Mouse (Mus musculus) ES-E14 (cell line): Measurements from ENCODE around the gene Slc35e3. TPM values are rescaled to one million over a fixed set of nuclear protein-coding genes. Genes with fewer than 3 reads are reported as not detected.
"Not testable (repeated sequence)": the region's sequence is repeated elsewhere in the genome, so short reads cannot be mapped to it uniquely, and the experiment has no call there.

Source experiments
- DNase-seq: peaks from one replicate; pipeline ENCODE4 v3.0.0-alpha.2; 2013; ENCODE audit warnings: low read depth, low spot score
- H3K27ac ChIP-seq: 2 replicates; pipeline ENCODE4 v1.5.1; 2012; ENCODE audit warnings: low read depth, mild to moderate bottlenecking, low read length, moderate library complexity, mixed read lengths; ENCODE audit not compliant: poor library complexity, insufficient read depth, severe bottlenecking
- H3K36me3 ChIP-seq: 2 replicates; pipeline ENCODE4 v1.6.1; 2012; ENCODE audit warnings: mild to moderate bottlenecking, low read length, moderate library complexity, mixed read lengths; ENCODE audit not compliant: control insufficient read depth, poor library complexity, insufficient read depth, severe bottlenecking
- H3K4me1 ChIP-seq, 2 experiments: fragments of 150-350 bp in 1 of 2; sonication (generic) in 1 of 2; 2 replicates each; pipeline ENCODE4 v1.6.1; 2012; ENCODE audit warnings: low read length in 2 of 2, mild to moderate bottlenecking in 1 of 2, mixed read lengths in 1 of 2; ENCODE audit not compliant: control insufficient read depth in 2 of 2, insufficient read depth in 2 of 2, poor library complexity in 1 of 2
- H3K4me3 ChIP-seq, 2 experiments: fragments of 150-350 bp in 1 of 2; sonication (generic) in 1 of 2; 2 replicates each; pipeline ENCODE4 v1.5.1; 2012; ENCODE audit warnings: low read length in 2 of 2, low read depth in 1 of 2, mild to moderate bottlenecking in 1 of 2, mixed read lengths in 1 of 2; ENCODE audit not compliant: insufficient read depth in 1 of 2, poor library complexity in 1 of 2, severe bottlenecking in 1 of 2
- H3K9ac ChIP-seq: 2 replicates; pipeline ENCODE4 v1.6.1; 2012; ENCODE audit warnings: low read depth, mild to moderate bottlenecking, low read length, mixed read lengths; ENCODE audit not compliant: poor library complexity, insufficient read depth, severe bottlenecking
- H3K9me3 ChIP-seq: fragments of 150-350 bp; sonication (generic); 2 replicates; pipeline ENCODE4 v1.6.1; 2012; ENCODE audit warnings: low read depth, mild to moderate bottlenecking, low read length; ENCODE audit not compliant: control insufficient read depth, insufficient read depth
- CHD2 ChIP-seq: IDR thresholded peaks from 2 replicates; pipeline ENCODE4 v1.6.1; 2014; ENCODE audit warnings: mild to moderate bottlenecking, low read depth, low read length, inconsistent platforms
- HCFC1 ChIP-seq: IDR thresholded peaks from 2 replicates; pipeline ENCODE4 v1.6.1; 2012; ENCODE audit warnings: low read length, inconsistent platforms, borderline replicate concordance; ENCODE audit not compliant: insufficient read depth
- MAFK ChIP-seq: IDR thresholded peaks from 2 replicates; pipeline ENCODE4 v1.6.1; 2014; ENCODE audit warnings: mild to moderate bottlenecking, low read depth, low read length, inconsistent platforms; ENCODE audit not compliant: insufficient read depth
- ZC3H11A ChIP-seq: IDR thresholded peaks from 2 replicates; pipeline ENCODE4 v1.6.1; 2012; ENCODE audit warnings: low read depth, mild to moderate bottlenecking, inconsistent platforms, low read length, borderline replicate concordance
- ZNF384 ChIP-seq: IDR thresholded peaks from 2 replicates; pipeline ENCODE4 v1.6.1; 2012; ENCODE audit warnings: low read depth, low read length, inconsistent platforms
- in situ Hi-C, 2 experiments: fragments of 600-800 bp; cut with MboI; formaldehyde crosslinking; loops; one replicate each; pipeline ENCODE4 v1.15.1; 2025; ENCODE audit warnings: low sequenced_read_pairs in 2 of 2, inconsistent platforms in 1 of 2; ENCODE audit not compliant: unreplicated experiment in 2 of 2
- total RNA-seq: library from RNA; depleted of rRNA; stranded (reverse); fragments of 300-350 nt; gene quantifications from 2 replicates; pipeline ENCODE4 v1.2.3, GENCODE M21; 2012

Slc35e3 gene
- total RNA-seq, 1 experiment, result 16.3 TPM

- H3K27ac ChIP-seq, result no peak overlapping the region
- H3K4me3 ChIP-seq, result no peak overlapping the region
- TF ChIP-seq CHD2 (no peak), HCFC1 (no peak), ZNF384 (no peak), ZC3H11A (no peak), MAFK (no peak)
- H3K9me3 ChIP-seq, result no peaks in the 10 kb centered on the region
- no peak overlapping the region for H3K9ac ChIP-seq
- H3K4me1 ChIP-seq, result no peaks in the 10 kb centered on the region
- in situ Hi-C loops, result no loop called here
- no peak for DNase-seq
- peaks cover 63% of the 10 kb centered on the region for H3K36me3 ChIP-seq
These were observed 14.7 kb upstream of the Slc35e3 start for GRCm38 (mm10) chr10:117760831-117761335.

GRCm38 (mm10) chr10:117759844-117760630, 13.9 kb upstream of the Slc35e3 start:
- Histone ChIP-seq H3K4me1 (no peaks in the 10 kb centered on the region), H3K9me3 (no peaks in the 10 kb centered on the region), H3K27ac (no peak overlapping the region), H3K9ac (no peak overlapping the region), H3K4me3 (no peak overlapping the region), H3K36me3 (peaks cover 59% of the 10 kb centered on the region)
- no peak for DNase-seq
- TF ChIP-seq ZC3H11A (no peak), CHD2 (no peak), HCFC1 (no peak), MAFK (no peak), ZNF384 (no peak)
- in situ Hi-C loops, result no loop called here

DNA sequence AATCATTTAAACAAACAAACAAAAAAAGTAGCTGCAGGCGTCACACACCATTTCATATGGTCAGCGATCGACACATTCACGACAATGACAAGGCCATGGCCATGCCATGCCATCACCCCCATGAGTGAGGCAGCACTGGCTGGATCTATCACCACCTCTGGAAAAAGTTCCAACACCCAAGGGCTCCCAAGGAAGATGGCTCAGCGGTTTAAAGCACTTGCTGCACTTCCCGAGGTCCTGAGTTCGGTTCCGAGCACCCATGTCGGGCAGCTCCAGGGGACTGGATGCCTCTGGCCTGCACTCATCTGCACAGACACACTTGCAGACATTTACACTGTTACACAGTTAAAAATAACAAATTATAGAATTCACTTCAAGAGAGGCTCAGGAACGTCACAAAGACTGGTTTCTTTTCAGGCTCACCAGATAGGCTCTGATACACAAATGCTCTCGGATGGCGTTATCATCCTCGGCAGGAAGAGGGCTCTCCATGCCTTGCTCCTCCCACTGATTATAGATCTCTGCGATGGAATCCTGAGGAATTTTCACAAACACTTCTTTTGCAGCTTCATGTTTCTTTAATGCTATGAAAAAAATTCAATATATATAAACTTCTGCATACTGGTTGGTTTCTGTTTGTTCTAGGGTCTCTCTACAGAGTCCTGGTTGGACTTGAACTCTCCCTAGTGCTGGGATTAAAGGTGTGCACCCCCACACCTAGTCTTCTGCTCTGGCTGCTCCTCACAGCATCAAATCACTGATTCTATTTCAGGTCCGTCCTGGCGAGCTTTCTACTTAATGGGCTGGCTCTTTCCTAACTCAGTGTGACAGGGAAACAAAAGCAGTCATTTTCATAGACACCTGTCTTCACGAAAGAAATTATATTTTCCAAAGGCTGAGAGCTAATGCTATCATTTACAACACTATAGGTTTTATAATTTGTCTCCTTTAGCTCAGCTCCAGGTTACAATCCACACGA, 12.9 kb upstream of the Slc35e3 start:
- in situ Hi-C loops, result no loop called here
- Histone ChIP-seq H3K9ac (no peak overlapping the region), H3K36me3 (peaks cover 56% of the 10 kb centered on the region), H3K27ac (no peak overlapping the region), H3K9me3 (no peaks in the 10 kb centered on the region), H3K4me3 (no peak overlapping the region), H3K4me1 (no peaks in the 10 kb centered on the region)
- no peak for TF ChIP-seq ZC3H11A
- TF ChIP-seq ZNF384, result no peak
- TF ChIP-seq HCFC1, result no peak
- no peak for TF ChIP-seq MAFK
- TF ChIP-seq CHD2, result no peak
- DNase-seq, result no peak

DNA sequence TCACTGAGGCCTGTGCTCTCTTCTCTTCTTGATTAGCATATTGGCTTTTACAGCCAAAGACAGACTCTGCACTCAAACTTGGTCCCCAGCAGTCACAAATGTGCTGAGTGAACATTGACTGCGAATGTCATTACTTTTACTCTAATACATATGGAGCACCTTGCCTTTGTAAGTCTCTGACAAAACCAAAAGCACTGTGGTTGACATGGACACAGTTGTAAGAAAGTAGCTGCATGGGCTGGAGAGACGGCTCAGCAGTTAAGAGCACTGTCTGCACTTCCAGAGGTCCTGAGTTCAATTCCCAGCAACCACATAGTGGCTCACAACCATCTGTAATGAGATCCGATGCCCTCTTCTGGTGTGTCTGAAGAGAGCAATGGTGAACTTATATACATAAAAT, 12.2 kb upstream of the Slc35e3 start:
- H3K27ac ChIP-seq, H3K4me3 ChIP-seq, in situ Hi-C loops, H3K4me1 ChIP-seq, H3K9me3 ChIP-seq, H3K9ac ChIP-seq, DNase-seq: not testable (repeated sequence)
- H3K36me3 ChIP-seq, result peaks cover 51% of the 10 kb centered on the region
